Mouse (Mus musculus) activated CD4-positive, CD25-positive, alpha-beta regulatory T cell, adult 4 months (primary cell): ENCODE measurements around the gene Bola1. TPM values are rescaled to one million over a fixed set of nuclear protein-coding genes. Genes with fewer than 3 reads are reported as not detected.

Source experiments
- polyA plus RNA-seq, 2 experiments: library from polyadenylated mRNA; unstranded; fragments of 100-300 nt; shearing (Covaris generic); gene quantifications; one replicate each; pipeline ENCODE4 v1.2.1; 2017

Bola1 gene
- polyA plus RNA-seq, 2 experiments from 2014 or later, result 31.4 to 31.8 TPM

Other genes starting within 250 kb of the Bola1 start
- 10 to 100 TPM in 1 of 2 experiments, 1 to 10 TPM in 1; 7.5 to 12.8 TPM for gene Plekho1, start 223.7 kb downstream of the Bola1 start, polyA plus RNA-seq
- 10 to 100 TPM; 18.8 to 22.7 TPM for gene Vps45, start 161.2 kb downstream of the Bola1 start, polyA plus RNA-seq
- gene Otud7b, start 115.2 kb downstream of the Bola1 start, polyA plus RNA-seq, result 10 to 100 TPM in 1 of 2 experiments, 1 to 10 TPM in 1; 8.0 to 12.0 TPM
- gene Mtmr11, start 57.7 kb downstream of the Bola1 start, polyA plus RNA-seq, result 1 to 10 TPM in 1 of 2 experiments, under 1 TPM in 1; 0.62 to 2.0 TPM
- gene Sf3b4, start 47.4 kb downstream of the Bola1 start, polyA plus RNA-seq, result 10 to 100 TPM; 65.6 to 75.0 TPM
- 1 to 10 TPM in 1 of 2 experiments, under 1 TPM in 1; 0.83 to 1.9 TPM for gene Sv2a, start 38.6 kb downstream of the Bola1 start, polyA plus RNA-seq
- 1 to 10 TPM in 1 of 2 experiments, not detected in 1; 1.3 TPM for gene Hist2h2ab, start 156 bp upstream of the Bola1 start, polyA plus RNA-seq
- 10 to 100 TPM in 1 of 2 experiments, 1 to 10 TPM in 1; 5.3 to 11.8 TPM for gene Hist2h2ac, start 1.2 kb upstream of the Bola1 start, polyA plus RNA-seq
- gene Hist2h2be, start 1.4 kb upstream of the Bola1 start, polyA plus RNA-seq, result 1 to 10 TPM; 1.5 to 3.3 TPM
- 1 to 10 TPM in 1 of 2 experiments, under 1 TPM in 1; 0.56 to 2.5 TPM for gene Hist2h3c2, start 19.4 kb upstream of the Bola1 start, polyA plus RNA-seq
- gene Hist2h2aa2, start 20.6 kb upstream of the Bola1 start, polyA plus RNA-seq, result 10 to 100 TPM in 1 of 2 experiments, not detected in 1; 86.9 TPM
- 10 to 100 TPM in 1 of 2 experiments, not detected in 1; 46.6 TPM for gene Hist2h2aa1, start 25.8 kb upstream of the Bola1 start, polyA plus RNA-seq
- gene Hist2h3c1, start 27.0 kb upstream of the Bola1 start, polyA plus RNA-seq, result not detected
- 1 to 10 TPM; 1.9 to 2.2 TPM for gene Hist2h4, start 43.6 kb upstream of the Bola1 start, polyA plus RNA-seq
- 10 to 100 TPM; 23.4 to 32.3 TPM for gene Hist2h3b, start 48.9 kb upstream of the Bola1 start, polyA plus RNA-seq
- 10 to 100 TPM in 1 of 2 experiments, 1 to 10 TPM in 1; 5.2 to 11.1 TPM for gene Hist2h2bb, start 50.0 kb upstream of the Bola1 start, polyA plus RNA-seq
- not detected for gene Fcgr1, start 74.3 kb upstream of the Bola1 start, polyA plus RNA-seq
- under 1 TPM in 1 of 2 experiments, not detected in 1; 0.32 TPM for gene BC107364, start 232.6 kb upstream of the Bola1 start, polyA plus RNA-seq